Mouse (Mus musculus): ENCODE data around the gene Pip4k2a. TPM values are rescaled to one million over a fixed set of nuclear protein-coding genes. Genes with fewer than 3 reads are reported as not detected.

Pip4k2a gene
- polyA plus RNA-seq, 1 experiment = 54.8 TPM

- DNase-seq (ENCODE audit: extremely low spot score in 1 of 2, low spot score in 1 of 2) = no peak
These were observed 40.5 kb downstream of the Pip4k2a start for GRCm38 (mm10) chr2:18957459-18957858.

- no peak for DNase-seq (ENCODE audit: extremely low spot score in 1 of 2, low spot score in 1 of 2)
These were observed 41.0 kb downstream of the Pip4k2a start for GRCm38 (mm10) chr2:18956945-18957344.

- DNase-seq (ENCODE audit: extremely low spot score in 1 of 2, low spot score in 1 of 2) = no peak
These were observed 41.5 kb downstream of the Pip4k2a start for GRCm38 (mm10) chr2:18956424-18956823.

- DNase-seq (ENCODE audit: extremely low spot score in 1 of 2, low spot score in 1 of 2) = no peak
These were observed 42.3 kb downstream of the Pip4k2a start for GRCm38 (mm10) chr2:18955671-18956070.

- DNase-seq (ENCODE audit: extremely low spot score in 1 of 2, low spot score in 1 of 2) = no peak
These were observed 42.9 kb downstream of the Pip4k2a start for GRCm38 (mm10) chr2:18955022-18955421.

- DNase-seq (ENCODE audit: extremely low spot score in 1 of 2, low spot score in 1 of 2) = no peak
These were observed 43.5 kb downstream of the Pip4k2a start for GRCm38 (mm10) chr2:18954422-18954821.

GRCm38 (mm10) chr2:18952102-18952673 is 45.7 kb downstream of the Pip4k2a start:
- peak; percentile 54 to 73 for DNase-seq (ENCODE audit: extremely low spot score in 1 of 2, low spot score in 1 of 2)

GRCm38 (mm10) chr2:18950758-18951157 is 47.2 kb downstream of the Pip4k2a start:
- DNase-seq (ENCODE audit: extremely low spot score in 1 of 2, low spot score in 1 of 2) = no peak

GRCm38 (mm10) chr2:18948741-18949140 is 49.2 kb downstream of the Pip4k2a start:
- no peak for DNase-seq (ENCODE audit: extremely low spot score in 1 of 2, low spot score in 1 of 2)

GRCm38 (mm10) chr2:18947669-18948459 is 50.1 kb downstream of the Pip4k2a start:
- no peak for DNase-seq (ENCODE audit: extremely low spot score in 1 of 2, low spot score in 1 of 2)

GRCm38 (mm10) chr2:18945438-18945837 is 52.5 kb downstream of the Pip4k2a start:
- no peak for DNase-seq (ENCODE audit: extremely low spot score in 1 of 2, low spot score in 1 of 2)

- no peak for DNase-seq (ENCODE audit: extremely low spot score in 1 of 2, low spot score in 1 of 2)
These were observed 54.0 kb downstream of the Pip4k2a start for GRCm38 (mm10) chr2:18943930-18944329.

GRCm38 (mm10) chr2:18943366-18943765 is 54.6 kb downstream of the Pip4k2a start:
- no peak for DNase-seq (ENCODE audit: extremely low spot score in 1 of 2, low spot score in 1 of 2)

GRCm38 (mm10) chr2:18940693-18941270 is 57.1 kb downstream of the Pip4k2a start:
- no peak for DNase-seq (ENCODE audit: extremely low spot score in 1 of 2, low spot score in 1 of 2)

- no peak for DNase-seq (ENCODE audit: extremely low spot score in 1 of 2, low spot score in 1 of 2)
These were observed 59.0 kb downstream of the Pip4k2a start for GRCm38 (mm10) chr2:18938923-18939329.

- no peak for DNase-seq (ENCODE audit: extremely low spot score in 1 of 2, low spot score in 1 of 2)
These were observed 59.7 kb downstream of the Pip4k2a start for GRCm38 (mm10) chr2:18938232-18938631.

GRCm38 (mm10) chr2:18937611-18938010 is 60.3 kb downstream of the Pip4k2a start:
- no peak for DNase-seq (ENCODE audit: extremely low spot score in 1 of 2, low spot score in 1 of 2)

GRCm38 (mm10) chr2:18936446-18936845 is 61.5 kb downstream of the Pip4k2a start:
- no peak for DNase-seq (ENCODE audit: extremely low spot score in 1 of 2, low spot score in 1 of 2)

GRCm38 (mm10) chr2:18935581-18936027 is 62.3 kb downstream of the Pip4k2a start:
- no peak for DNase-seq (ENCODE audit: extremely low spot score in 1 of 2, low spot score in 1 of 2)

GRCm38 (mm10) chr2:18934131-18934530 is 63.8 kb downstream of the Pip4k2a start:
- no peak for DNase-seq (ENCODE audit: extremely low spot score in 1 of 2, low spot score in 1 of 2)

- DNase-seq (ENCODE audit: extremely low spot score in 1 of 2, low spot score in 1 of 2) = no peak
These were observed 64.5 kb downstream of the Pip4k2a start for GRCm38 (mm10) chr2:18933418-18933817.

Data from frontal cortex, adult 2 months (tissue).